Mouse (Mus musculus): Measurements from ENCODE around the gene Ush1g. TPM values are rescaled to one million over a fixed set of nuclear protein-coding genes. Genes with fewer than 3 reads are reported as not detected.
A peak's percentile ranks its signal among the peaks of the same experiment; 100 is the strongest.

Gene Ush1g
- polyA plus RNA-seq, 1 experiment from 2014 or later = 0.16 TPM

DNA sequence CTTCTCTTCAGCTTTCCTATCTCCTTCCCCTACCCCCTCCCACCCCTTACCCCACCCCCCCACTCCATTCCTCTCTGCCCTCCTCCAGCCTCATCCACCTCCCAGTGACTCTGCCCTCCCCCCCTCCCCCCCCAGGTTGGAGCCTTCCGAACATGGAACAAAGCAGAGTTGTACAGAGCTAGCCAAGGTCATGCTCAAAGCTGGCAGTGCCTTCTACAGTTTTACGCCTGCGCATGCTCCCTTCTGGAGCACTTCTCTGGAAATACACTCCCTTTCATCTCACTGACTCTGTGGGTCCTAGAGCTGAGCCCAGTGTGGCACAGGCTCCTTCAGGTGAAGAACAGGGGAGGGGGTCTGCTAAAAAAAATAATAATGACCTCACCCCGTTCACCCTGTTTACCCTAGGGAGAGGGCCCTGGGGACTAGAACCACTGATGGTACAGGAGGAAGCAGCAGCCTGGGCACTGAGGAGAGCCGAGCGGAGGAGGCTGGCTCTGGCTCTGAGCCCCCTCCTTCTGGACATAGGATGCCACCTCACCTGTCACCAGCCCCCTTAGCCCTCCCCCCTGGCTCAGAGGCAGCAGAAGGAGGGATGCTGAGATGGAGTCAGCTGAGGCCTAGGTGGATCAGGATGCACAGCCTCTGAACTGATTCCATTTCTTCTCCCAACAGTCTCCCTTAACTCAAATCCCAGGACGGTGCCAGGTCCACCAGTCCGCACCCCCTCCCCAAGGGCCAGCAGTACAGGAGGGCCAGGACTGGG lies 38.9 kb downstream of the Ush1g start:
- Histone ChIP-seq H3K27ac (replicated peaks; ENCODE audit: low read depth, low read length) (no peak overlapping the region), H3K4me3 (replicated peaks; ENCODE audit: low read depth, low read length) (no peak overlapping the region), H3K4me1 (ENCODE audit: control insufficient read depth, insufficient read depth, low read length) (peaks cover 3% of the 10 kb centered on the region), H3K27me3 (ENCODE audit: control insufficient read depth, insufficient read depth, low read length) (no peaks in the 10 kb centered on the region), H3K9ac (replicated peaks; ENCODE audit: low read length) (no peak overlapping the region), H3K4me2 (ENCODE audit: low read length) (no peak overlapping the region), H3K9me3 (ENCODE audit: control insufficient read depth, low read length) (no peaks in the 10 kb centered on the region), H3K36me3 (ENCODE audit: control insufficient read depth, insufficient read depth, low read length) (no peaks in the 10 kb centered on the region)
- no peak for ATAC-seq (ENCODE audit: low FRiP score, low TSS enrichment)
- DNase-seq = no peak
- 89% methylated on average over 8 of the region's 8 CpGs for WGBS

- Histone ChIP-seq H3K9me3 (ENCODE audit: control insufficient read depth, low read length) (no peaks in the 10 kb centered on the region), H3K27me3 (ENCODE audit: control insufficient read depth, insufficient read depth, low read length) (no peaks in the 10 kb centered on the region), H3K4me1 (ENCODE audit: control insufficient read depth, insufficient read depth, low read length) (peaks cover 8% of the 10 kb centered on the region), H3K4me3 (replicated peaks; ENCODE audit: low read depth, low read length) (no peak overlapping the region), H3K4me2 (ENCODE audit: low read length) (no peak overlapping the region), H3K36me3 (ENCODE audit: control insufficient read depth, insufficient read depth, low read length) (no peaks in the 10 kb centered on the region), H3K9ac (replicated peaks; ENCODE audit: low read length) (no peak overlapping the region), H3K27ac (replicated peaks; ENCODE audit: low read depth, low read length) (no peak overlapping the region)
- ATAC-seq (ENCODE audit: low FRiP score, low TSS enrichment) (no peak), DNase-seq (no peak)
- WGBS = 79% methylated on average over 8 of the region's 8 CpGs
These were observed 39.5 kb downstream of the Ush1g start for GRCm38 (mm10) chr11:115282295-115282694.

DNA sequence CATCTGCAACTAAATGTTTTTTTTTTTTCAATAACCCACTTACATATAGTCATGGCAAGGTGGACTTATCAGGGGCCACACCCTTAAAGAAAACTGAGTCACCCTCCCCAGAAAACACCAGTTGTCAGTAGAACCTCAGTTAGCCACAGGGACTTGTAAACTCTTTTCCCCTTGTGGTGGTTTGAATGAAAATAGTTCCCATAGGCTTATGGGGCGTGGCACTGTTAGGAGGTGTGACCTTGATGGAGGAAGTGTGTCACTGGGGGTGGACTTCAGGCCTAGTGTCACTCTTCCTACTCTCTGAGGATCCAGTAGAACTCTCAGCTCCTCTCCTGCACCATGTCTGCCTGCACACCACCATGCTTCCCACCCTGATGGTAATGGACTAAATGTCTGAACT lies 42.1 kb downstream of the Ush1g start:
- no peak for DNase-seq
- Histone ChIP-seq H3K4me2 (ENCODE audit: low read length) (no peak overlapping the region), H3K4me3 (replicated peaks; ENCODE audit: low read depth, low read length) (no peak overlapping the region), H3K27ac (replicated peaks; ENCODE audit: low read depth, low read length) (no peak overlapping the region), H3K27me3 (ENCODE audit: control insufficient read depth, insufficient read depth, low read length) (no peaks in the 10 kb centered on the region), H3K9me3 (ENCODE audit: control insufficient read depth, low read length) (no peaks in the 10 kb centered on the region), H3K36me3 (ENCODE audit: control insufficient read depth, insufficient read depth, low read length) (no peaks in the 10 kb centered on the region), H3K9ac (replicated peaks; ENCODE audit: low read length) (no peak overlapping the region), H3K4me1 (ENCODE audit: control insufficient read depth, insufficient read depth, low read length) (peaks cover 20% of the 10 kb centered on the region)
- ATAC-seq (ENCODE audit: low FRiP score, low TSS enrichment) = no peak
- WGBS = 81% methylated on average over 1 of the region's 1 CpGs

GRCm38 (mm10) chr11:115278176-115278575 lies 43.7 kb downstream of the Ush1g start:
- Histone ChIP-seq H3K4me3 (replicated peaks; ENCODE audit: low read depth, low read length) (no peak overlapping the region), H3K4me2 (ENCODE audit: low read length) (peak overlapping the region; percentile 68; the same call in 1 of the 2 replicates)

GRCm38 (mm10) chr11:115277604-115277975 lies 44.3 kb downstream of the Ush1g start:
- ATAC-seq (ENCODE audit: low FRiP score, low TSS enrichment) = no peak
- peak overlapping the region; percentile 91 for H3K27ac ChIP-seq (replicated peaks; ENCODE audit: low read depth, low read length)

More at GRCm38 (mm10) chr11:115278176-115278575, 43.7 kb downstream of the Ush1g start:
- Histone ChIP-seq H3K27ac (replicated peaks; ENCODE audit: low read depth, low read length) (no peak overlapping the region), H3K27me3 (ENCODE audit: control insufficient read depth, insufficient read depth, low read length) (no peaks in the 10 kb centered on the region), H3K36me3 (ENCODE audit: control insufficient read depth, insufficient read depth, low read length) (no peaks in the 10 kb centered on the region), H3K4me1 (ENCODE audit: control insufficient read depth, insufficient read depth, low read length) (peaks cover 20% of the 10 kb centered on the region), H3K9me3 (ENCODE audit: control insufficient read depth, low read length) (no peaks in the 10 kb centered on the region), H3K9ac (replicated peaks; ENCODE audit: low read length) (no peak overlapping the region; the same call in 1 of the 2 replicates)
- WGBS = 83% methylated on average over 6 of the region's 6 CpGs
- no peak for DNase-seq
- no peak for ATAC-seq (ENCODE audit: low FRiP score, low TSS enrichment)

GRCm38 (mm10) chr11:115276780-115277603 lies 44.8 kb downstream of the Ush1g start, which contains the start of gene Fdxr:
TSS of gene Fdxr (minus strand) at chr11:115277050.
- H3K27ac ChIP-seq (replicated peaks; ENCODE audit: low read depth, low read length) = peak within 1 kb of the TSS; percentile 91
- H3K9me3 ChIP-seq (ENCODE audit: control insufficient read depth, low read length) = no peaks in the 10 kb centered on the region
- H3K4me2 ChIP-seq (ENCODE audit: low read length) = peak within 1 kb of the TSS; percentile 68
- peak; percentile 99 for DNase-seq
- H3K4me1 ChIP-seq (ENCODE audit: control insufficient read depth, insufficient read depth, low read length) = peaks cover 20% of the 10 kb centered on the region
- peak within 1 kb of the TSS; percentile 64 for H3K4me3 ChIP-seq (replicated peaks; ENCODE audit: low read depth, low read length)
- H3K36me3 ChIP-seq (ENCODE audit: control insufficient read depth, insufficient read depth, low read length) = no peaks in the 10 kb centered on the region; the same call in 1 of the 2 replicates
- under 1% methylated on average over 42 of the region's 42 CpGs for WGBS
- peak within 1 kb of the TSS; percentile 76 for H3K9ac ChIP-seq (replicated peaks; ENCODE audit: low read length)
- ATAC-seq (ENCODE audit: low FRiP score, low TSS enrichment) = peak; percentile 95
- no peaks in the 10 kb centered on the region for H3K27me3 ChIP-seq (ENCODE audit: control insufficient read depth, insufficient read depth, low read length)

More at GRCm38 (mm10) chr11:115277604-115277975, 44.3 kb downstream of the Ush1g start:
- H3K4me3 ChIP-seq (replicated peaks; ENCODE audit: low read depth, low read length) = peak overlapping the region; percentile 64
- DNase-seq = no peak
- peak overlapping the region; percentile 58; the same call in 1 of the 2 replicates for H3K9ac ChIP-seq (replicated peaks; ENCODE audit: low read length)
- H3K4me2 ChIP-seq (ENCODE audit: low read length) = peak overlapping the region; percentile 68
- H3K27me3 ChIP-seq (ENCODE audit: control insufficient read depth, insufficient read depth, low read length) = no peaks in the 10 kb centered on the region
- no peaks in the 10 kb centered on the region; the same call in 1 of the 2 replicates for H3K36me3 ChIP-seq (ENCODE audit: control insufficient read depth, insufficient read depth, low read length)
- peaks cover 20% of the 10 kb centered on the region for H3K4me1 ChIP-seq (ENCODE audit: control insufficient read depth, insufficient read depth, low read length)
- H3K9me3 ChIP-seq (ENCODE audit: control insufficient read depth, low read length) = no peaks in the 10 kb centered on the region
- WGBS = 19% methylated on average over 7 of the region's 7 CpGs

- peaks cover 5% of the 10 kb centered on the region for H3K36me3 ChIP-seq (ENCODE audit: control insufficient read depth, insufficient read depth, low read length)
- peak overlapping the region; percentile 76 for H3K9ac ChIP-seq (replicated peaks; ENCODE audit: low read length)
- H3K9me3 ChIP-seq (ENCODE audit: control insufficient read depth, low read length) = no peaks in the 10 kb centered on the region
- peak overlapping the region; percentile 68 for H3K4me2 ChIP-seq (ENCODE audit: low read length)
- no peaks in the 10 kb centered on the region for H3K27me3 ChIP-seq (ENCODE audit: control insufficient read depth, insufficient read depth, low read length)
- peak overlapping the region; percentile 64 for H3K4me3 ChIP-seq (replicated peaks; ENCODE audit: low read depth, low read length)
- peak overlapping the region; percentile 91 for H3K27ac ChIP-seq (replicated peaks; ENCODE audit: low read depth, low read length)
- no peak for DNase-seq
- H3K4me1 ChIP-seq (ENCODE audit: control insufficient read depth, insufficient read depth, low read length) = peaks cover 20% of the 10 kb centered on the region
- 56% methylated on average over 3 of the region's 3 CpGs for WGBS
- no peak for ATAC-seq (ENCODE audit: low FRiP score, low TSS enrichment)
These were observed 45.9 kb downstream of the Ush1g start for GRCm38 (mm10) chr11:115275954-115276353.

- peaks cover 6% of the 10 kb centered on the region for H3K36me3 ChIP-seq (ENCODE audit: control insufficient read depth, insufficient read depth, low read length)
- no peaks in the 10 kb centered on the region for H3K9me3 ChIP-seq (ENCODE audit: control insufficient read depth, low read length)
- H3K4me2 ChIP-seq (ENCODE audit: low read length) = peak overlapping the region; percentile 68
- H3K4me1 ChIP-seq (ENCODE audit: control insufficient read depth, insufficient read depth, low read length) = peaks cover 20% of the 10 kb centered on the region
- WGBS = 89% methylated on average over 6 of the region's 6 CpGs
- H3K4me3 ChIP-seq (replicated peaks; ENCODE audit: low read depth, low read length) = no peak overlapping the region; the same call in 1 of the 2 replicates
- no peak for DNase-seq
- ATAC-seq (ENCODE audit: low FRiP score, low TSS enrichment) = no peak
- peak overlapping the region; percentile 76 for H3K9ac ChIP-seq (replicated peaks; ENCODE audit: low read length)
- no peak overlapping the region for H3K27ac ChIP-seq (replicated peaks; ENCODE audit: low read depth, low read length)
- H3K27me3 ChIP-seq (ENCODE audit: control insufficient read depth, insufficient read depth, low read length) = no peaks in the 10 kb centered on the region
These were observed 46.3 kb downstream of the Ush1g start for GRCm38 (mm10) chr11:115275509-115275908.

Measured in midbrain, embryonic 14.5 days (tissue).